Mouse (Mus musculus) spleen, adult 2 months (tissue): ENCODE measurements around the gene Atg3. TPM values are rescaled to one million over a fixed set of nuclear protein-coding genes. Genes with fewer than 3 reads are reported as not detected.
A peak's percentile ranks its signal among the peaks of the same experiment; 100 is the strongest.

Experiments
- DNase-seq, 2 experiments: peaks; one replicate each; pipeline versions ENCODE4 v3.0.0 to v3.0.0-alpha.2; 2012 to 2021; ENCODE audit warnings: low spot score in 2 of 2, low read depth in 1 of 2
- H3K27ac ChIP-seq: fragments of 200-500 bp; 2 replicates; pipeline ENCODE4 v1.5.1; 2012; ENCODE audit warnings: low read length, inconsistent platforms; ENCODE audit not compliant: insufficient read depth
- H3K27me3 ChIP-seq: fragments of 200-500 bp; 2 replicates; pipeline ENCODE4 v1.6.1; 2012; ENCODE audit warnings: mild to moderate bottlenecking, moderate library complexity, low read length, inconsistent platforms; ENCODE audit not compliant: control insufficient read depth, insufficient read depth
- H3K36me3 ChIP-seq: fragments of 200-500 bp; 2 replicates; pipeline ENCODE4 v1.6.1; 2012; ENCODE audit warnings: mild to moderate bottlenecking, low read length, inconsistent platforms; ENCODE audit not compliant: control insufficient read depth, insufficient read depth
- H3K4me1 ChIP-seq: fragments of 200-500 bp; 2 replicates; pipeline ENCODE4 v1.6.1; 2011; ENCODE audit warnings: inconsistent platforms; ENCODE audit not compliant: control insufficient read depth, insufficient read depth, insufficient read length
- H3K4me3 ChIP-seq: fragments of 200-500 bp; 2 replicates; pipeline ENCODE4 v1.5.1; 2011; ENCODE audit warnings: mild to moderate bottlenecking, inconsistent platforms; ENCODE audit not compliant: insufficient read depth, insufficient read length; ENCODE audit errors: extremely low read depth
- CTCF ChIP-seq: fragments of 200-500 bp; IDR thresholded peaks from 2 replicates; pipeline ENCODE4 v1.5.1; 2011; ENCODE audit warnings: mild to moderate bottlenecking, inconsistent platforms; ENCODE audit not compliant: insufficient read depth, insufficient read length, insufficient replicate concordance; ENCODE audit errors: extremely low read depth
- POLR2A ChIP-seq: fragments of 200-500 bp; IDR thresholded peaks from 2 replicates; pipeline ENCODE4 v1.6.1; 2011; ENCODE audit warnings: low read depth, low read length, inconsistent platforms
- WGBS: fragments of 180-500 bp; shearing (Covaris S2); methylation state at CpG from one replicate; pipeline ENCODE4 v1.1.7; 2018; 5-methylcytosine and 5-hydroxymethylcytosine counted together
- polyA plus RNA-seq: library from polyadenylated mRNA; depleted of rRNA; stranded (reverse); fragments of >200 nt; gene quantifications from 2 replicates; pipeline ENCODE4 v1.2.3, GENCODE M21; 2012

The Atg3 gene
- polyA plus RNA-seq, 1 experiment, result 13.8 TPM

DNA sequence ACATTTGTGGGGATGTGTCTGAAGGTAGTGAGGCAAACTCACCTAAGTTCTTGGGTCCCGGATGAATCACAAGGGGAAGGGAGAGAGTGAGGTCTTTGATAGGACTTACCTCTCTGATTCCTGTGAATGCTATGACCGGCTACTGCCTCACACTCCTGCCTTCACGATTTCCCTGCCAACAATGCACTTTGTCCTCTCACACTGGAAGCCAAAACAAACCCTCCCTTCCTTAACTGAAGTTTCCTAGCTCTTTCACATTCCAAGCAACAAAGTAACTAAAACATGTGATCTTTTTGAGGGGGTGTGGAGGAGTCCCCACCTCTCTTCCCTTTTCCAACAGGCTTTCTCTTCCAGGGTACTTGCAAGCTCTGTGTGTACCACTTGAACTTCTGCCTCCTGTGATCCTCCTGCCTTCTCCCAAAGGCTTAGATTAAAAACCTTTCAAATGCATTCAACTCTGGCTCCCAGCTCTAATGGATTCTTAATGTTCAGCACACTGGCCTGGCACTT lies 3.8 kb upstream of the Atg3 start:
- Histone ChIP-seq H3K4me3 (no peak overlapping the region), H3K27me3 (no peaks in the 10 kb centered on the region), H3K36me3 (peaks cover 10% of the 10 kb centered on the region), H3K4me1 (no peaks in the 10 kb centered on the region), H3K27ac (no peak overlapping the region)
- DNase-seq, result no peak
- WGBS, result 78% methylated on average over 3 of the region's 3 CpGs
- no peak for TF ChIP-seq POLR2A

DNA sequence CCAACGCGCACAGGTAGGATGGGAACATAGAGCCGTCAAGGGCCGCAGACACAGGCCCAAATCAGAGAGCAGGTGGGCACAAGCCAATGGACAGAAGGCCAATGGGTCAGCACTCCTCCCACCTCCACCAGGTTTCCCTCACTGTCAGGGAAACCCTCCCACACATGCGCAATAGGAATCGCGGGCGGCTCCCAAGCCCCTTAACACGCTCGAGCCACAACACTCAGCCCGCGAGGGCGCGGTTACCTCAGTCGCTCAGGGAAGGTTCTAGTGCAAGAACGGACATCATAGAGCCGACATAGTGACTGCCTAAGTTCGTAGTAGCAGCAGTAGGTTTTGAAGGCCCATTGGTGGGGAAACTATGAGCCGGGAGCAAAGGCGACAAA lies 456 bp upstream of the Atg3 start:
- H3K27me3 ChIP-seq, result no peaks in the 10 kb centered on the region
- peak overlapping the region; percentile 87 for H3K4me3 ChIP-seq
- H3K36me3 ChIP-seq, result peaks cover 2% of the 10 kb centered on the region; the same call in 1 of the 2 replicates
- DNase-seq, result peak in 1 of 2 experiments; percentile 59
- peak overlapping the region; percentile 78 for H3K27ac ChIP-seq
- peaks cover 2% of the 10 kb centered on the region; the same call in 1 of the 2 replicates for H3K4me1 ChIP-seq
- no peak for TF ChIP-seq POLR2A
- TF ChIP-seq CTCF, result no peak
- 1% methylated on average over 20 of the region's 20 CpGs for WGBS

DNA sequence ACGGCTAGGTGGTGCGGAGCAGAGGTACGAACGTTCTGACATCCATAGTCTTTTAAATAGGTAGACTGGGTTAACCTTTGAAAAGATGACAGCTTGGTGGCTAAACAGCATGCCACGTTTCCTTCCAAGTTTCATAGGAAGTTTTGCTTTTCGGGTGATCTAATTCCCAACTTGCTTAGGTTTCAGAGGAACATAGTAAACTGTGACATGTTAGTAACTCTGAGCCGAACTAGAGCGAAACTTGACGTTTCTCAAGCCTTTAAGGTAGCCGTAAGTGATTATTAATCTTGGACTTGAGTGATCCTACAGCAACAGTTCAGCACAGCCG lies 768 bp downstream of the Atg3 start:
- Histone ChIP-seq H3K4me1 (peaks cover 2% of the 10 kb centered on the region; the same call in 1 of the 2 replicates), H3K27me3 (no peaks in the 10 kb centered on the region), H3K4me3 (peak overlapping the region; percentile 87), H3K27ac (peak overlapping the region; percentile 70), H3K36me3 (peaks cover 3% of the 10 kb centered on the region; the same call in 1 of the 2 replicates)
- WGBS, result under 1% methylated on average over 11 of the region's 11 CpGs
- TF ChIP-seq POLR2A (no peak), CTCF (no peak)
- DNase-seq, result no peak

DNA sequence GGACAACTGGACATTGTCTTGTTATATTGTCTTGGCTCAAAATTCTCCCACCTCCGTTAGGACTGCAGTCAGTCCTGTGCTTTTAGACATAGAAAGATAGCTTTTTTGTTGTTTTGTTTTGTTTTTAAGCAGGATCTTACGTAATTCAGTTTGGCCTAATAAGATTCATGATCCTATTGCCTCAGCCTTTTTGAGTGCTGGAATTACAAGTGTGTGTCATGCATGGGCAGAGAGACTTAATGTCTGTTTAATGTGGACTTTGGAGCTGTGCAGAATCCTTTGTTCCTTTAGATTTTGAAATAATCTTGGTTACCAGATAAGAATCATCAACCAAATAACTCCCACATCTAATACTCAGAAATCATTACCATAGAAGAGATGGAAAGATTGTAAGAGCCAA lies 20.0 kb downstream of the Atg3 start:
- Histone ChIP-seq H3K27ac (no peak overlapping the region), H3K27me3 (no peaks in the 10 kb centered on the region), H3K4me3 (no peak overlapping the region), H3K4me1 (no peaks in the 10 kb centered on the region), H3K36me3 (peaks cover 15% of the 10 kb centered on the region)
- no peak for DNase-seq
- no peak for TF ChIP-seq CTCF
- TF ChIP-seq POLR2A, result no peak
- 91% methylated on average over 2 of the region's 2 CpGs for WGBS

DNA sequence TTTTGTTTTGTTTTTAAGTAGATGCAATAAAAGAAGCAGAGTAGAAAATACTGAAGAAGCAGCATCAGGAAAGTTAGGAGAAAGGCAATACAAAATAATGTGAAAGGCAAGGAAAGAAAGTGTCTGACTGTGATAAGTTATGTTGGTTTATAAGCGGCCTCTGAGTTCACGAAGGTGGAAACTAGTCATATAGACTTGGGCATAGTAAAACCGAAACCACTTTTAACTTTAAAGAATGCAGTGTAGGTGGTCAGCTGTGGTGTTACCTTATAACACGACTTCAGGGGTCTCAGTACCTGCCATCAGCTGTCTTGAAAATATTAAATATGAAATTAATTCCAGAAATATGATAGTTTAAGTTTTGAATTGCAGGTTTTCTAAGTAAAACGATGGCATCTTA lies 23.2 kb downstream of the Atg3 start:
- H3K36me3 ChIP-seq, result peaks cover 14% of the 10 kb centered on the region
- no peak for DNase-seq
- H3K4me3 ChIP-seq, result no peak overlapping the region
- no peak overlapping the region for H3K27ac ChIP-seq
- H3K27me3 ChIP-seq, result no peaks in the 10 kb centered on the region
- 85% methylated on average over 5 of the region's 5 CpGs for WGBS
- no peaks in the 10 kb centered on the region for H3K4me1 ChIP-seq
- no peak for TF ChIP-seq POLR2A
- TF ChIP-seq CTCF, result no peak

DNA sequence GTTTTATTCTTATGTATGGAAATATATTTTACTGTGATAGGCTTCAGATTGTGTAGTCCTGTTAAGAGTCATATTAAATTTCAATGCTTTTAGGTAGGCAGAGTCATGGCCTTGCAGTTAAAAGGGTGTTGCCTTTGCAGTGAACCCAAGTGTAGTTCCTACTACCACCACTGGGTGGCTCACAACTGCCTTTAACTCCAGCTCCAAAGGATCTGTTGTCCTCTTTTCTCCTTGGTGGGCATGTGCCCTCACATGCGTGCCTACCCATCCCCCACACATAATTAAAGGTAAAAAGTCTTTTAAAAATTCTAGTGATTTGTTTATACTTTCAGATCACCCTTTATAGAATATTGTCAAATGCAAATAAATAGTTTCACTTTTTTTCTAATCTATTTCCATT lies 34.0 kb downstream of the Atg3 start:
- 3% methylated on average over 1 of the region's 1 CpGs for WGBS
- TF ChIP-seq CTCF (peak; percentile 54; the same call in 1 of the 2 replicates), POLR2A (no peak)

DNA sequence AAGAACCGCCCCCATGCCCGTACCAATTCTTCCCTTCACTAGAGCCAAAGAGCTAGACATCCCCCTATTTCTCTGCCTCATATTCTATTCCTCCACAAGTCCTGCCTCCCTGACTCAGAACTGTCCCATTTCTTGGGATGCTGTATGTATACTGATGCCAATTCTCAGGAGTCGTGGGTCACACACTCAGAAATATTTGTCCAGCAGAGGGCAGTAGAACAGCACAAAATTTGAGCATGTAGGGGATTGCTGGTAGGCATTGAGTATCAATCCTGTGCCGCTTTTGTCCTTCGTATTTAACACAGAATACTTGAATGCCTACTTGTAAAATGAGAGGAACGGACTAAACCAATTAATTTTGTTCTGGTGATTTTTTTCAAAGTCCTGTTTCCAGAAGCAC lies 38.2 kb downstream of the Atg3 start:
- Histone ChIP-seq H3K4me3 (no peak overlapping the region), H3K4me1 (no peaks in the 10 kb centered on the region; the same call in 1 of the 2 replicates), H3K36me3 (no peaks in the 10 kb centered on the region), H3K27me3 (no peaks in the 10 kb centered on the region), H3K27ac (no peak overlapping the region)
- 37% methylated on average over 6 of the region's 6 CpGs for WGBS
- peak; percentile 51; the same call in 1 of the 2 replicates for TF ChIP-seq CTCF
- TF ChIP-seq POLR2A, result no peak
- peak; percentile 58 to 67 for DNase-seq

More for the DNA sequence above, 34.0 kb downstream of the Atg3 start:
- no peak overlapping the region for H3K4me3 ChIP-seq
- no peaks in the 10 kb centered on the region for H3K27me3 ChIP-seq
- no peak overlapping the region for H3K27ac ChIP-seq
- peaks cover 4% of the 10 kb centered on the region; the same call in 1 of the 2 replicates for H3K36me3 ChIP-seq
- H3K4me1 ChIP-seq, result no peaks in the 10 kb centered on the region
- DNase-seq, result peak; percentile 45 to 74

DNA sequence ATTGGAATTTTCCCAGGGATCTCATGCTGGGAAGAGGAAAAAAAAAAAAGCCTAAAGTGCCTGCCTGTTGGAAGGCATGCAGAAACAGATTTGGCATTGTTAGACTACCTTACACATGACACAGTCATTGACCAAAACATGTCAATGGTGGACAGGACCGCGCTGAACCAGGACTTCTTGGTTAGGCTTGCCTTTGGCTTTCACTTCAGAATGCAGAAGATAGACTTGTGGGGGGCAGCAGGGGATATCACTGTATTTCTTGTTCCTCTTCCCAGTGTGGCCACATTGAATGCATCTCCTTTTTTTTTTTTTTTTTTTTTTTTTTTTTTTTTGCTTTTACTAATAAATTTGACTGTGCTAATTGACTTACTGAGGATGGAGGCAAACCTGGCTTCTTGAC lies 42.8 kb downstream of the Atg3 start:
- Histone ChIP-seq H3K36me3 (no peaks in the 10 kb centered on the region), H3K27me3 (no peaks in the 10 kb centered on the region), H3K4me1 (no peaks in the 10 kb centered on the region; the same call in 1 of the 2 replicates), H3K27ac (no peak overlapping the region), H3K4me3 (no peak overlapping the region)
- 85% methylated on average over 2 of the region's 2 CpGs for WGBS
- TF ChIP-seq CTCF (no peak), POLR2A (no peak)
- DNase-seq, result no peak
